Mouse (Mus musculus) brain, adult 2 months (tissue): ENCODE results near the gene Fam118b.

Source experiments
- DNase-seq: peaks from one replicate; pipeline ENCODE4 v3.0.0; 2011; ENCODE audit warnings: low read depth, low spot score

Gene Fam118b

DNA sequence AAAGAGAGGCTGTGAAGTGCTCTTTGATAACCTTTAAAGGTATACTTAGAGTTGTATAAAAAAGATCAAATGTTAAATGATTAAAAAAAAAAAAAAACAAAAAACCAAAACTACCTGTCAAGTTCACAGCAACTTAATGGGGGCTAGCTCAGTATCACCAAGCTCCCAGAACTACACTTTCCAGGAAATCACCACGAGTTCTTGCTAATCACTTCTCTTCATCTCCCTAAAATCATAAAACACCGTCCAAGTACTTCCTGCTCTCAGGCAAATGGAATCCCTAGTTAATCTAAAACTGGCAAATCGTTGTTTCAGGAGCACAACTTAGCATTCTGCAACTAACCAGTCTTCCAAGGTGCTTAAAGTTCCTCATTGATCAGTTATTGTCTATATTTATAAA lies 3.1 kb downstream of the Fam118b start:
- DNase-seq: no peak

DNA sequence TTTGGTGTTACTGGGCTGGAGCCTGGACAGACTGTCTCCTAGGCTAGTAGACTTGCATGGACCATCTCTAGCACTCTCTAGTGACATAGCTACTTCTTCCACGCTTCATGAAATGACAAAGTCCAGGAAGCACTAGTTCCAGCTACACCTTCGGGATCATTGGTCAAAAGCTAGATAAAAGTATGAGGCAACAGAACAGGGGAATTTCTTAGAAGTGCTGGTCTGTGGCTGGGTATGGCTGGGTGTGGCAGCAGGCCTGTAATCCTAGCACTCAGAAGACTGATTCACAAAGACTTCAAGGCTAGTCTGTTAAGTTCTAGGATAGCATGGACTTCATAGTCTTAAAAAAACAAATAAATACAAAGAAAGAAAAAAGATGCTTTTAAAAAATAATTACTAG lies 4.2 kb downstream of the Fam118b start:
- no peak for DNase-seq

DNA sequence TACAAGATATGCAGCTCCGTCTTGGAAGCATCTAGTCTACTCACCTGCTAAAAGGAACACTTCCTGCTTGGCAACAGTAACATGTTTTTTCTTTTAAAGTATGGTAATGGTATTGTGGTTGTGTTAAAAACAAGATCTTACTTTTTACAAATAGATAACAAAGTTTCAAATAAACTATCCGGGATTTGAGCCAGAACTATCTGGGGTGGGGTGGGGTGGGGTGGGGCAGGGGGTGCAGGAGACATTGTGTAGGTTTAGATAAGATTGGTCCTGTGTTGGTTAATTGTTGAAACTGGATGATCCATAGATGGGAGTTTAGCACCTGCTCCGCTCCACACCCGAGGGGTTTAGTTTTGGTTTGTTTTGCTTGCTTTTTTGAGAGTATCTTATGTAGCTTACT lies 5.2 kb downstream of the Fam118b start:
- DNase-seq: no peak

DNA sequence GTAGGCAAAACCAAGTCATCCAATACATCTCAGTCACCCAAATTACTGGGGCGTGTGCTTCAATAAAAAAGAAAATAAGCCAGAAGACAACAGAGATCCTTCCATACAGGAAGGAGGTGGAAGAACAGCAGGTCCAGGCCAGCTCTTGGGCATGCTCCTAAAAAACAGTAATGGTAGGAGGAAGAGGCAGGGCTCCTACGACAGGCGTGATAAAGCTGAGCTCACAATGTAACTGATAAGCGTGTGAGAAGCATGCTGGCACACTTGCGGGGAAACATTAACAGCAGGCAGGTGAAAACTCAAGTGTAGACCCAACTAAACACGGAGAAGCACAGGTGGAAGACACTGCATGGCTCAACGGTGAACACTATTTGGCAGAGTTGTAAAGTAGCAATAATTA lies 10.2 kb downstream of the Fam118b start:
- no peak for DNase-seq

DNA sequence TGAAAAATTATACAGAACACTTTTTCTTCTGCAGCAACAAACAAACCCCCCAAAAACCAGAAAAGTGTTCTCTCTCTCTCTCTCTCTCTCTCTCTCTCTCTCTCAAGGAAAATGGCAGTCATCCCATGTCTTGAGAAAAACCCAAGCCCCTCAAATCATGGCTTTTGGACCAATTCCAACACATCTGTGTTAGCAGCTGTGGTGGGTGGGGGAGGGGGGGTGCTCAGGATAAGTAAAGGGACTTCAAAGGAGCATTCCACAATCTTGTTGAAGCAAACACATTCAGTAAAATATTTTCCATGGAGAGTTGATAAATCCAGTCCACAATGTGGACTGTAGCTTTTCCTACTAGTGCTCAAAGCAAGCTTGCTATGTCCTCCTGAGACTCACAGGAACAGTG lies 18.1 kb downstream of the Fam118b start:
- DNase-seq: no peak

DNA sequence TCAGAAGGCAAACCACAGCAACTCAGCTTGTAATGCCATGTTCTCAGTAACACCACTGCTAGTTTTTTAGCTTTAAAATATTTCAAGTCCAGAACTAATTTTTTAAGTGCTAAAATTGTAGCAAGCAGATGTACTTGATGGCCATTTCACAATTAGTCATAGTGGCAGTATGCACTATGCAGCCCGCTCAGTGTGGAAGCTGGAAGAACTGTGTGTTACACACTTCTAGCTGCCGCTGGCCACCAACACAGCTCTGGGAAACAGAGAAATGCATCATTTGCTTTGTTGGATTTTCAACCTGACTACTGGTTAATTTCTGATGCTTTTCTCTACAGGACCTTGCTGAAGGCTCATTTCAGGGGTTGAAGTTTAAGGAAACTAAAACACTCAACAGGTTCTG lies 20.2 kb downstream of the Fam118b start:
- DNase-seq: no peak

DNA sequence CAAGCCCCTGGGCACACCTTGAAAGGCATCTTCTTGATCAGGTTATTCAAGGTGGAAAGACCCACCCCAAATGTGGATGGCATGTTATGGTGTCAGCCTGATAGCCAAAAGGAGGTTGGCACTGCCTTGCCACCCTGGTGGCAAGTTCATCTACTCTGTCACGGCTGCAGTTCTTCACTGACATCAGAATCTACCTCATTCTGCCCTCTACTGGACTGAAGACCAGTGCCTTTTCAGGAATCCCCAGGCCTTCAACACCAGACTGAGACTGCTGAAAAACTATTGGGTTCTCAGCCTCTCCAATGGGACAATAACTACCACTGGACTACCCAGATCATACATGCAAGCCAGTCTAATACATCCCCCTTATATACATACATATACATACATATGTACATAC lies 27.9 kb downstream of the Fam118b start:
- no peak for DNase-seq

DNA sequence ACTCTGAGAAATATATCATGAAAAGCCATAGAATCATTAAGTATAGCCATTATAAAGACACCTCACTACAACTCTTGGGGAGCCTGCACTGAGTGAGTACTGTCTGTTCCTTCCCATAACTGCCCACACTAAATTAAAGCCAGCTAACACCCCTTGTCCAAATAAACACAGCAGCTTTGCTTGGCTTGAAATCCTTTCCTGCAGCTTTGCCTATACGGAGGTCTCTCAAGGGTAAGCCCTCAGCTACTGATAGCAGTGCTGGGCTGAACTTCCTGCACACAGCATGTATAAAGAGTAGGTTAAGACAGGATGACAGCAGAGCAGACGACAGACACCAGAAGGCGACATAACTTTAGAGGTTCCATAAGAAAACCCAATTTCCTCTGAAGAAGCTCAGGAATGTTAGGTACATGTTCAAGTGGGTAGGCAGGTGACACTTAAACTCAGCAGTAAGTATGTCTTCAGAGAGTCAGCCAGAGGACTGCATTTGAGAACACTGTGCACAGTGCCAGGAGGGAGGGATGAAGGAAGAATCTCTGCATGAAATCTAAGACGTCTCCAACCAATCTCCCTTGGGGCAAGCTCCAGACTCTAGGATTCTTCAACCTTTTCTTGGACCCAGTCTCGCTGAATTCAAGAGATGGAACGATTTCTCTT lies 28.6 kb downstream of the Fam118b start:
- DNase-seq: no peak

DNA sequence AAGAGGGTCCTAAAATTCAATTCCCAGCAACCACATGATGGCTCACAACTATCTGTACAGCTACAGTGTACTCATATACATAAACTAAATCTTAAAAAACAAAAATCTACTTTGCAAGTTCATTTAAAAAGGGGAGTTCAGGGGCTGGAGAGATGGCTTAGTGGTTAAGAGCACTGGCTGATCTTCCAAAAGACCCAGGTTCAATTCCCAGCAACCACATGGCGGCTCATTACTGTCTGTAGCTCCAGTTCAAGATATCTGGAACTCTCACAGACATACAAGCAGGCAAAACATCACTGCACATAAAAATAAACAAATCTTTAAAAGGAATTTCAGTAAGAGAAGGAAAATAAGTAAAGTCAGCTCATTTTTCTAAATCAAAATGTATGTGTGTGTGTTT lies 29.2 kb downstream of the Fam118b start:
- no peak for DNase-seq

DNA sequence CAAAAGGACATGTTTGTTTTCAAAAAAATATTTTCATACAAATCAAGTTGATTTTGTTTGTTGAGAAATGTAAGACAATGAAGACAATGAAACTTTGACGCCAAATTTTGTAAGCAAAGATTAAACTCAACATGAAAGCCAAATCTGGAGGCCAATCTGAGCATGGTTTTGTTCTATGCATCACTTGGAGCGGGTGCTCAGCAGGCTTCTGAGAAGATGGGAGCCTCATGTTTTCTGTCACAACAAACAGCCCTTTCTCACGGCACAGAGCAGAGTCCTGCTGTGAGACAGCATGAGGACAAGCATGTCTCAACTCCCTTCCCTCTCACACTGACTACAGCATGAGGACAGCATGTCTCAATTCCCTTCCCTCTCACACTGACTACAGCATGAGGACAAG lies 31.6 kb downstream of the Fam118b start:
- DNase-seq: peak; percentile 29

DNA sequence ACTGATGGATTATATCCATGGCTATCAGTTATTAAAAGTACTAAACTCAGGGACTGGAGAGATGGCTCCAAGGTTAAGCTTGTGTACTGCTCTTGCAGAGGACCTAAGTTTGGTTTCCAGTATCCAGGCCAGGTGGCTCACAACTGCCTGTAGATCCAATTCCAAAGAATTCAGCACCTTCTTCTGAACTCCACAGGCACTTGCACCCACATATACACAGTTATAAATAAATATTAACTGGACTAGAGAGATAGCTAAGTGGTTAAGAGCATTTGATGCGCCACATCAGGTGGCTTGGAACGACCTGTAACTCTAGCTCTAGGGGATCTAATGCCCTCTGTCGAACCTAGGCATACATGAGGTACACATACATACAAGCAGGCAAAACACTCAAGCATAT lies 38.9 kb downstream of the Fam118b start:
- no peak for DNase-seq

DNA sequence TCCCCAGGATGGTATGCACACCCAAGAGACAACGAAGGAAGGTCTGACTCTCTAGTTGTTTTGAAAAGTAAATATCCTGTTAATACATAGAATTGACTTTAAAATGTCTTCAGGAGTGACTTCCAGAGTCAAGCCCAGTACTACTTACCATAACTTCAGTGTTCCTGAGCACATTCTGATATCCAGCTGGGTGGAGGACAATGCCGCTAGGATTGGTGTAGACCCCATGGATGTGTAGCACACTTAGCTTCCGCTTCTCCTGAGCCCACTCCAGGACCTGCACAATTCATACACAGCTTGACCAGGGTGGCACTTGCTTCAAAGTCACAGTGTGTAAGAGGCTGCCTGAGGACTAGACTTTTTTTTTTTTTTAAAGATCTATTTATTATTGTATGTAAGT lies 44.1 kb downstream of the Fam118b start:
- no peak for DNase-seq

DNA sequence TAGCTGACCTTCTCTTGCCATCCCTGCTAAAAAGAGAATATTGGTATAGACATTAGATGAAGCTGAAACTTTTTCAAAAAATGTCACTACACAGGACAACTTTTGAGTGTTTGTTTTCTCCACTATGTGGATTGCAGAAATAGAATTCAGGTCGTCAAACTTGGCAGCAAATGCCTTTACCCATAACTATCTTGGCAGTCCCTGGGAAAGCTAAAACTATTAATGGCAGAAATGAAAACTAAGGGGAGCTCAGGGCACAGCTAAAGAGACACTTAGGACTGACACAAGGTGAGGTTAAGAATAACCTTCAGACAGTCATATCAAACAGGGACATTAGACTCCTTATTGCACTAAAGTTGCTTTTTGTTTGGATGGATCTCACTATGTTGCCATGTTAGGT lies 49.6 kb downstream of the Fam118b start:
- DNase-seq: no peak

DNA sequence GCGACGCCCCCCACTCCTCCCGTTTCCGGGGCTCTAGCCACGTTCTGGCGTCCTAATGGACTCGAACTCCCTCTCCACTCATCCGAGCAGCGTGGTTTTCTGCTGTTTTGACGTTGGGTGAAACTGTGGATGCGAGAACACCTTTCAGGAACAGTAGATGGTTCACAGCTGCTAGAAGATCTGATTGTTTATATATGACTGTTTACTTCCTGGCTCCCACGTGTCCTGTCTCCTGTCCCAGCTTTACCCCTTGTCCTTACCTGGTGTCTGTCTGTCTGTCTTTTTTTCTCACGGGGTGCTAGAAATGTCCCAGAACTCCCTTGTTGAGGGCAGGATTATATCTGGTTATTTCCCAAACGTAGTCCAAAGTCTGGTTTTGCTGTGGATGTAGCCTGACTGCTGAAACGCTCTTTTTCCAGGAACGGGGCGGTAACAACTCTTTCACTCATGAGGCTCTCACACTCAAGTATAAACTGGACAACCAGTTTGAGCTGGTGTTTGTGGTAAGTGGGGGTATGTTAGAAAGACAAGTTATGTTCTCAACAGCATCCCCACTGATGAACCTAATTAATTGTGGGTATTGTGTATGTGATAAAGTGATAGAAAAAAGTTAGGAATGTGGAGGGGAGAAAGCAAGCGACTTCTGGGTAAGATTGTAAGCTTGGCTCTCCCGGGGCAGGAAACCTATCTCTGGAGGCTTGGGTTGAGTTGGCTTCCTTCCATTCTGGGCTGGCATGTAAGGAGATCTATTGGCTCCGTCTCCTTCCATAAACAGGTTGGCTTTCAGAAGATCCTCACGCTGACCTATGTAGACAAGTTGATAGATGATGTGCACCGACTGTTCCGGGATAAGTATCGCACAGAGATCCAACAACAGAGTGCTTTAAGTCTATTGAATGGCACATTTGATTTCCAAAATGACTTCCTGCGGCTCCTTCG lies 55.8 kb downstream of the Fam118b start:
- peak; percentile 10 for DNase-seq

DNA sequence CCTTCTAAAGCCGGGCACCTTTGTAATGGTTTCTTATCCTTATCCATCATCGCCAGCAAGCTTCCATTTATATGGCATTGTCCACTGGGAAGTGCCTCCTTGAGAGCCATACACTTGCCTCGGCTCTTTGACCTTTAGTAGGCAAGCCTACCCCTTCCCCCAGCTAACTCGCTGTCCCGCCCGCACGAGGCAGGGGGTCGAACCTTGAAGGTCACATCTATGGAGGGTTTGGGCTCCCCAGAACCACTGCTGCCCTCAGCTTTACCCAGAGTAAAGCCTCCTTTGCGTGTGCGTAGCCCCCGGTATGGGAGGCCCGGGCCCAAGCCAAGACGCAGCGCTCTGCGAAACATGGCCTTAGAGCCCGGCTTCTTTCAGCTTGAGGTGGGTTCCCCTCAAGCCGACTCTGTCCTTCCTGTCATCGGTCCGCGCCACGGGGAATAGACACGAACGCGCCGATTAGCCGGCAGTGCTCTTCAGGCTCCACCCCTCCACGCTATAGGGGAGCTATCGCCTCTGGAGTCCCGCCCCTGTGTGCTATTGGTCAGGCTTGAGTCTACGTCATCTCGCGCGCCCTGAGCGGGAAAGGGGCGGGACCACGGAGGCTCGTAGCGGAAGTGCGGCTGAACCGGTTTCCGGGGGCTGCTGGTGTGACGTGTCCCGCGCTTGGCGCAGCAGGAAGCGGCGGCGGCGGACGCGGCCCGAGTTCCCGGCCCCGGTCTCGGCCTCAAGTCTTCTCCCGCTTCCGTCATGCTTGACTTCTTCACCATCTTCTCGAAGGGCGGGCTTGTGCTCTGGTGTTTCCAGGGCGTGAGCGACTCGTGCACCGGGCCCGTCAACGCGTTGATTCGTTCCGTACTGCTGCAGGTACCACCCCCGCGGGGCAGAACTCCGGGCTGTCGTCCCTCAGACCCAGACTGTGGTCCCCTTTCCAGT lies 56.8 kb downstream of the Fam118b start, which contains the start of gene Foxred1:
Gene Foxred1 (minus strand): TSS at position 514 of the 933 bp plus-strand sequence.
- peak; percentile 100 for DNase-seq

DNA sequence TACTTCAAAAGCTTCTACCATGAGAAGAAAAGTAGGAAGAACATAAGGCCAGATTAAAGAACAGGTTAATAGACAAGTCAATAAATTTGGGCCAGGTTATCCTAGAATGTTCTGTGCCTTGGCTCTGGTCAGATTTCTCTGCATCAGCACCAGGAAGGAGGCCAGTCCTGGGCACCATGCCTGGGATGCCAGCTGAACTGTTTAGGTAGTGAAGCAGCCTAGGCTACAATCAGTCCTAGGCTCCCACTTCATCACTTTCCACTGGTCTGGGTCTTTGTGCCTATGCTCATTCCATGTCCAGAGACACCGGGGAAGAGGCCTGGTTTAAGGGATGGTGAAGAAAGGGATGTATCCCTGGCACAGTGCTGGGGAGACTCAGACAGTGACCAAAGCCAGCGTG lies 63.2 kb downstream of the Fam118b start:
- DNase-seq: no peak

DNA sequence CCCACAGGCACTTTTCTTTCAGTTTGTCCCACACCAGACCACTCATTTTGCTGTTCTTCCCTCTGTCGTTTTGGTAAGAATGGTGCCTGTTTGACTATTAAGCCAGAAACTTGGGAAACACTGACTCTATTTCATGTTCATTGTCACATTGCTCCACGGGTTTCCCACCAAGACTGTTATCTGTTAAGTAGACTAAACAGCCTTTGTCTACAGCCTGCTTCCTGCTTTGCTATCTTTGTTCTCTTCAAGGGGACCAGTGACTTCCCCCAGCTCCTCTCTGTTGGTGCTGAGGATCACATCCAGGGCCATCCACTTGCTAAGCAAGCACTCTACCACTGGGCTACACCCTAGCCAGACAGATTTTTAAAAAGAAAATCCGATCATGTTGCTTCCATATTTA lies 64.1 kb downstream of the Fam118b start:
- no peak for DNase-seq

DNA sequence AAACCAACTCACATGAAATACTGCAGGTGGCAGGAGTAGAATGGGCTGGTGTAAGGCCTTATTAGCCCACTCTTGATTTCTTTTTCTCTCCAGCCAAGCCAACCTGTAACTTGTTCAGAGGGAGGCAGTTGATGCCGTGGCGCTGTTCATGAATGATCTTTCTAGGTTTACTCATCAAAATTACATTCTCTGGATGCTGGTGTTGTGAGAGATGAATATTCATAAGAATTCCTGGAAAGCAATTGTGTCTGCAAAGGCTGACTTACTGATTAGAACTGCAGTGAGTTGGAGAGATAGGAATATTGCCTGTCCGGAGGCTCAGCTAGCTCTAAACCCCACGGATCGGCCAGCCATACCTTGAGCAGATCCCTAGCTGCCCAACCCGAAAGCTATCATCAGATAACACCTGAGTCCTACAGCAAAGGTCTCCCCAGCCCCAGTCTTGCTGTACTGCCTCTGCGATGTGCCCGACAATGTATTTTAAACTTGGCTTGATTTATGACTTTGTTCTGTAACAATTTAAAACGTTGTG lies 67.0 kb downstream of the Fam118b start:
- DNase-seq: peak; percentile 34

DNA sequence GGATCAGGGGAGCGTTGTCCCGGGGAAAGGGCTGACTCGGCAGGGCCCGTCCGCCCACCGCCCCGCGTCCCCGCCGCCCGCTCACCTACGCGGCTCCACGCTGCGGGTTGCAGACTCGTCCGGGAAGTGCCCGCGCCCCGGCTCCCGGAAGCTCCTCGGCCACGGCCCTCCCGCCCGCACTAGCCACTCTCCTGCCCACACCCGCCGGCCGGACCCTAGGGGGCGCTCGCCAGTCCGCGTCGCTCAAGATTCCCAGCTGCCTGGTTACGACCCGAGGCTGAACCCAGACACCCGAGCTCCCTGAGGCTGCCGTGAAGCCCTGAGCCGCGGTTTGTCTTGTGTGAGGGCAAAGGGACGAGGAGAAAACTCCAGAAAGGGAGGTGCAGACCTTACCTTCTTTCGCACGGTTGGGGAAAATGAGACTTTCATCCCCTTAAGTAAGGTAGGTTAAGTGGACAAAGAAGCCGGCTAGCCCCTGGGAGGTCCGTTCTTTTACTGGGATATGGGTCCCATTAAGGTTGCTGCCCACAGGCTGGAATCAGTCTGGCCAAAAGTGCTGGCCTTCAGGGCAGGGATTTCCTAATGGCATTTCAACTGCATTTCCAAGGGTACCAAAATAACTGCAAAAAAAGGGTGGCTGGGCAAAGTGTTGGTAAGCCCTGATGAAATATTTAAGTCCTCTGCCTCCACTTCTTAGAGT lies 67.7 kb downstream of the Fam118b start, which contains the start of the genes Srpr and Tirap:
Gene Srpr (plus strand): TSS at position 404 of the 700 bp plus-strand sequence.
Gene Tirap (minus strand): TSS at position 520 of the 700 bp plus-strand sequence.
- peak; percentile 86 for DNase-seq

DNA sequence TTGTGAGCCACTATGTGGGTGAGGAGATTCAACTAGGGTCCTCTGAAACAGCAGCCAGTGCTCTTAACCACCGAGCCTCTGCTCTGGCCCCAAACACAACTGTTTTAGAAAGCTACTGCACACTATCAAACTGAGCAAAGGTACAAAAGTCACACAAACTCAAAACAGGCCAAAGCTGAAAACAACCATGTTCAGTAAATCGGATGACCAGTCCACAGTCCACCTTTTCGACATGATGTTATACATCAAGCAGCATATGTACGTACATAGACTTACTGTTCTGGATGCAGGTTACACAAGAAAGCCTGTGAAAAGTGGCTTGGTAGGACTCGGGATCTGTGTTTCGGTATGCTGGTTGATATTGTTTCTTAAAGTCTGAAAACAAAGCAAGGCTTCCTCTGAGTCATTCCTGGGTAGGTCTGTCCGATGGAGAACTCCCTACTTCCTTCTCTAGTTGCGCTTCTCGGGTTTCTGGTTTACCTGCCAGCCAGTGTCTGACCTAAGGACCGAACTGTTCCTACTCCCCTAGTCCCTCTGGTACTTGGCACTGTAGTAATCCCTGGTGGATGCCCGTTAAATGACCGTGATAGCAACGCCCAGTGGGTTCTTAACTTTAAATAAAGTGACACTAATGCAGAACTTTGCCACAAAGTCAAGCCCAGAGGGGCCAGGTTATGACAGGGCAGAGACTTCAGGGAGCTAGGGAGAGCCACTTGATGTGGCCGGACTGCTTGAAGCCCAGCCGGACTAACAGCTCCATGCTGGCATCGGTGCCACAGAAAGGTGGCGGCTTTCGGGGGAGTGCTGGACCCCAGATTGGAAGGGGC lies 68.4 kb downstream of the Fam118b start:
- no peak for DNase-seq
